11 mouse cellular contexts compared by ENCODE assay signal in genomic region chr14:122451551-122452145, GRCm38 (mm10). TPM values are rescaled to one million over a fixed set of nuclear protein-coding genes. Genes with fewer than 3 reads are reported as not detected.
DNase-seq lines count a peak whose midpoint lies in the region; ATAC-seq lines count a peak whose summit lies in the region.
"Had no signal": no experiment of that assay in that cellular context is flagged by ENCODE, and none has a peak within 500 bp of the region (broad histone marks: within the 10 kb centered on the region; RNA-seq: fewer than 3 reads in every experiment).

No protein-coding gene starts in this region.

- no peak for ATAC-seq in heart, embryonic 12.5 days (ENCODE audit: insufficient number of reproducible peaks, low FRiP score)
- ATAC-seq in embryonic facial prominence, embryonic 15.5 days (ENCODE audit: insufficient number of reproducible peaks, low FRiP score, low TSS enrichment, low read depth), result no peak
- ATAC-seq in hindbrain, embryonic 13.5 days (ENCODE audit: low FRiP score), result no peak

- H3K4me2 ChIP-seq in heart, embryonic 12.5 days, result peak overlapping the region; percentile 90; the same call in 1 of the 2 replicates
- 0 out of 2 replicates have a peak overlapping the region, but pooled peaks have one; percentile 85 for H3K4me2 ChIP-seq in embryonic facial prominence, embryonic 15.5 days (replicated peaks)
- H3K4me2 ChIP-seq in hindbrain, embryonic 13.5 days, result peak overlapping the region; percentile 65

- H3K27me3 ChIP-seq in heart, embryonic 12.5 days (replicated peaks), result peaks cover 91% of the 10 kb centered on the region
- peaks cover 78% of the 10 kb centered on the region for H3K27me3 ChIP-seq in embryonic facial prominence, embryonic 15.5 days
- peaks cover 88% of the 10 kb centered on the region for H3K27me3 ChIP-seq in hindbrain, embryonic 13.5 days
- H3K27me3 ChIP-seq: CH12.LX had no signal

- no peak for DNase-seq in heart, adult 11 months
- DNase-seq in neural tube, embryonic 10.5 days (ENCODE audit: extremely low spot score, low spot score), result peak; percentile 49
- DNase-seq in spleen, postnatal 36 days (ENCODE audit: low spot score in 2 of 2), result no peak
- no peak for DNase-seq in layer of hippocampus, adult 11-12 months (ENCODE audit: low spot score)
- DNase-seq in yolk sac, embryonic 10.5 days (ENCODE audit: low spot score), result no peak

- peaks cover 22% of the 10 kb centered on the region for H3K4me1 ChIP-seq in heart, embryonic 12.5 days (replicated peaks)
- H3K4me1 ChIP-seq in embryonic facial prominence, embryonic 15.5 days, result peaks cover 27% of the 10 kb centered on the region
- peaks cover 45% of the 10 kb centered on the region for H3K4me1 ChIP-seq in hindbrain, embryonic 13.5 days (replicated peaks)

- H3K9ac ChIP-seq in heart, embryonic 12.5 days, result no peak overlapping the region
- no peak overlapping the region for H3K9ac ChIP-seq in embryonic facial prominence, embryonic 15.5 days
- no peak overlapping the region for H3K9ac ChIP-seq in hindbrain, embryonic 13.5 days

- H3K27ac ChIP-seq in heart, embryonic 12.5 days (ENCODE audit: poor library complexity, severe bottlenecking), result no peak overlapping the region
- no peak overlapping the region for H3K27ac ChIP-seq in embryonic facial prominence, embryonic 15.5 days (replicated peaks)
- H3K27ac ChIP-seq in hindbrain, embryonic 13.5 days, result peak overlapping the region; percentile 87

- 70% methylated on average over 5 of the region's 5 CpGs for WGBS in heart, embryonic 12.5 days
- WGBS in embryonic facial prominence, embryonic 15.5 days, result 64% methylated on average over 5 of the region's 5 CpGs
- 46% methylated on average over 5 of the region's 5 CpGs for WGBS in hindbrain, embryonic 13.5 days

- H3K9me3 ChIP-seq in heart, embryonic 12.5 days (replicated peaks), result no peaks in the 10 kb centered on the region
- no peaks in the 10 kb centered on the region for H3K9me3 ChIP-seq in embryonic facial prominence, embryonic 15.5 days (replicated peaks)
- H3K9me3 ChIP-seq in hindbrain, embryonic 13.5 days, result no peaks in the 10 kb centered on the region

- peak overlapping the region; percentile 49; the same call in 1 of the 2 replicates for H3K4me3 ChIP-seq in heart, embryonic 12.5 days
- H3K4me3 ChIP-seq in embryonic facial prominence, embryonic 15.5 days (replicated peaks), result no peak overlapping the region
- peak overlapping the region; percentile 45 for H3K4me3 ChIP-seq in hindbrain, embryonic 13.5 days
- H3K4me3 ChIP-seq: erythroblast, embryonic 14.5 days had no signal

- H3K36me3 ChIP-seq in heart, embryonic 12.5 days, result no peaks in the 10 kb centered on the region
- no peaks in the 10 kb centered on the region for H3K36me3 ChIP-seq in embryonic facial prominence, embryonic 15.5 days
- H3K36me3 ChIP-seq in hindbrain, embryonic 13.5 days, result no peaks in the 10 kb centered on the region

RNA-seq across cellular contexts. Expression of gene Gm5089, which starts 0.7 kb away (rescaled TPM):
- polyA plus RNA-seq in heart, embryonic 12.5 days (2016; fragmentation: Nextera tagmentation; extraction: Ambion mirVana), result not detected in 2 replicates
- polyA plus RNA-seq in embryonic facial prominence, embryonic 15.5 days (2015; fragmentation: Nextera tagmentation; extraction: Ambion mirVana), result 0.08 TPM in 1 of 2 replicates, not detected in the other
- polyA plus RNA-seq in hindbrain, embryonic 13.5 days (2015; fragmentation: Nextera tagmentation; extraction: Ambion mirVana), result 1.8 and 3.0 TPM in 2 replicates
- polyA plus RNA-seq: erythroblast, embryonic 14.5 days; liver, adult 2 months had no signal

RNA-seq across cellular contexts. Expression of gene Zic5, which starts 13.8 kb away (rescaled TPM):
- polyA plus RNA-seq in heart, embryonic 12.5 days (2016; fragmentation: Nextera tagmentation; extraction: Ambion mirVana), result 0.04 TPM in 1 of 2 replicates, not detected in the other
- polyA plus RNA-seq in embryonic facial prominence, embryonic 15.5 days (2015; fragmentation: Nextera tagmentation; extraction: Ambion mirVana), result 0.09 and 0.89 TPM in 2 replicates
- polyA plus RNA-seq in hindbrain, embryonic 13.5 days (2015; fragmentation: Nextera tagmentation; extraction: Ambion mirVana), result 10.9 and 13.9 TPM in 2 replicates
- polyA plus RNA-seq: liver, adult 2 months had no signal

RNA-seq across cellular contexts. Expression of gene Zic2, which starts 23.6 kb away (rescaled TPM):
- polyA plus RNA-seq in heart, embryonic 12.5 days (2016; fragmentation: Nextera tagmentation; extraction: Ambion mirVana), result not detected in 2 replicates
- polyA plus RNA-seq in embryonic facial prominence, embryonic 15.5 days (2015; fragmentation: Nextera tagmentation; extraction: Ambion mirVana), result 0.09 and 0.32 TPM in 2 replicates
- polyA plus RNA-seq in hindbrain, embryonic 13.5 days (2015; fragmentation: Nextera tagmentation; extraction: Ambion mirVana), result 9.3 and 13.7 TPM in 2 replicates
- polyA plus RNA-seq: erythroblast, embryonic 14.5 days; liver, adult 2 months had no signal

RNA-seq across cellular contexts. Expression of gene Gm10837, which starts 38.7 kb away (rescaled TPM):
- not detected in 2 replicates for polyA plus RNA-seq in heart, embryonic 12.5 days (2016; fragmentation: Nextera tagmentation; extraction: Ambion mirVana)
- not detected in 2 replicates for polyA plus RNA-seq in embryonic facial prominence, embryonic 15.5 days (2015; fragmentation: Nextera tagmentation; extraction: Ambion mirVana)
- polyA plus RNA-seq in hindbrain, embryonic 13.5 days (2015; fragmentation: Nextera tagmentation; extraction: Ambion mirVana), result 0.41 and 0.74 TPM in 2 replicates
- polyA plus RNA-seq: erythroblast, embryonic 14.5 days; liver, adult 2 months had no signal
